Mouse (Mus musculus) layer of hippocampus, adult 9-10 months (tissue): Measurements from ENCODE around the gene Hsh2d.
A peak's percentile ranks its signal among the peaks of the same experiment; 100 is the strongest.

Experiments used
- DNase-seq: peaks from one replicate; pipeline ENCODE4 v3.0.0; 2022; ENCODE audit warnings: low spot score

Hsh2d gene

DNA sequence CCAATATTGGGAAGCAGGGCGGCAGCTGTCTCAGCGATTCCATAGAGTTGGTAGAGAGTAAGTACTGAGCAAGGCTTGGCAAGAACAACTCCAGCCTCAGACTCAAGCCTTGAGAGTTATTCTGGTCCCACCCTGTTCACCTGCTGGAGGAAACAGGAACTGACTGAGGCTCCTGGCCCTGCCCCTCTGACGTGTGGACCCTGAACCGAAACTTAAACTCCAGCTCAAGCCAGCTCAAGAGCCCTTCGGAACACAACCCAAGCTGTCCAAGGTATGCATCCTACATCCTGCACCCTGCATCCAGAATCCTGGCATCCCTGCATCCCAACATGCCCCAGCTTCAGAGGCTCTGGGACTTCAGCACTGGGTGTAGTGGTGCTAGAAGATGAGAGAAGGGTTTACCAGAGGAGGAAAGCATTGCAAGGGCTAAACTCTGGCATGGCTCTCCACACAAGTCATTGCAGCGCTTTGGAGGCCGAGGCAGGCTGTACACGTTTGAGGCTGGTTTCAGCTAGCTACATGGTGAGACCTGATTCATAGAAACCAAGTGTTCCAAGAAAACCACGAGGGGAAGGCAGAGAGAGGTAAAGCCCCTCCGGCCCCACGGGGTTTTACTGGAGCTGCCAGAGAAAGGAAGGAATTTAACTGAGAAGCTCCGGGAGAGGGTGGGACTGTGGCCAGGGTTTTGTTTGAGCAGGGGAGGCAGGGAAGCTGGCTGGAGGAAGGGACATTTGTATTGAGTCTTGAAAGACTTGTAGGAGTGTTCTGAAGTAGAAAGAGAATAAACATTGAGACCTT lies at the start of gene Hsh2d:
Gene Hsh2d, plus strand, starts transcription at position 222 of the 798 bp plus-strand sequence.
- no peak for DNase-seq

DNA sequence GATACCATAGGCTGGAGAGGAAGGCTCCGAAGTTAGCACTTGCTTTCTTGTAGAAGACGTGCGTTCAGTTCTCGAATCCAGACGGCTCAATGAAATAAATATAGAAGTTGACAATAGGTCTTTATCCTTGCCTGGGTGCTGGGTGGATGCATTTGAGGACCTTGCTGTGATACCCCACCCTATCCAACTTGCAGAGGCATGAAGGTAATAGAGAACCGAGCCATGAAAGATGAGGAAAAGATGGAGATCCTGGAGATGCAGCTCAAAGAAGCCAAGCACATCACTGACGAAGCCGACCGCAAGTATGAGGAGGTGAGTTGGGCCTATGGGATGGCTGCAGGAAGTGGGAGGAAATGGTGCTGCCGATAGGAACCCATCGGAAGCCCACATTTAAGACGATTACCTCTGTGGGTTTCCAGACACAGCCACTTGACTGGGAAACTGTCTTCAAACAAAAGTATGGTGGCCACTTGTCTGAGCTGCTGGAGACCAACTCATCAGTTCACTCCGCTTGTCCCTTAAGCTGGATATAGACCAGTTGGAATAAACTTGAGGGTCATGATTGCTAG lies 46.1 kb upstream of the Hsh2d start:
- DNase-seq: no peak

DNA sequence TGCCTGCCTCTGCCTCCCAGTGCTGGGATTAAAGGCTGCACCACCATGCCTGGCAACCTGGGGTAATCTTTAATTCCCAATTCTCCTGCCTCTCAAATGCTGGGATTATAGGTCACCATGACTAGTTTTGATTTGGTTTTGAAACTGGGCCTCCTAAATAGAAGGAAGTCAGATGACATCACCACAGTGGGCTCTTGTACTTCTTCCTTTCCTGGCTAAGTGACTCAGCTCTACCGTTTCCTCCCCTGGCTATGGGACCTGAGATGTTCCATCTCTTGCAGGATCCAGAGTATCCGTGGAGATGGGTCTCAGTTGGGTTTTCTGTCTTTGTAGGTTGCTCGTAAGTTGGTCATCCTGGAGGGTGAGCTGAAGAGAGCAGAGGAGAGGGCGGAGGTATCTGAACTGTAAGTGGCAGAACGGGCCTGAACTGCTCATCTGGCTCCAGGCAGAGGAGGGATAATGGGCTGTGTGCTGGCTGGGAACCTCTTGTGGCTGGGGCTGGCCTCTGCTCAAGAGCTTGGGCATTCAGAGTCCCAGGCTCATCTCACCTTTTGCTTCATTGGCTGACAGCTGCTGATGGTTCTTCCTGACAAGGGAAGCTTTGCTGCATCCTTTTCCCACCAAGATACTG lies 45.0 kb upstream of the Hsh2d start:
- no peak for DNase-seq

DNA sequence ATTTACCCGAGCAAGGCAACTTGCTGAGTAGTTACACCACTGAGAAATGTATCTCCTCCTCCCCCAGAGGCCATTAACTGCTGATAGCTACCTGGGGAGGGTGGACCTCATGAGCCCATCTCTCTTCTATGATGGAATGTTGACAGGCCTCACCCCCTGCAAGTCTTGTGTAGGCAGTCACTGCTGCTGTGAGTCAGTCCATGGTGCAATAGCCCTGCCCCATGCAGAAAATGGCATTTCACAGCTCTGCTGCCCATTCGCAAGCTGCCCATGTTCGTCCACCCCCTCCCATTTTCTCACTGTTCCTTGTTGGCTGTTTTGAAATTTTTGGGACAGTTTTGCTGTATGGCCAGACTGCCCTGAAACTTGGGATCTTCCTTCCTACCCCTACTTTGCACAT lies 43.9 kb upstream of the Hsh2d start:
- DNase-seq: no peak

DNA sequence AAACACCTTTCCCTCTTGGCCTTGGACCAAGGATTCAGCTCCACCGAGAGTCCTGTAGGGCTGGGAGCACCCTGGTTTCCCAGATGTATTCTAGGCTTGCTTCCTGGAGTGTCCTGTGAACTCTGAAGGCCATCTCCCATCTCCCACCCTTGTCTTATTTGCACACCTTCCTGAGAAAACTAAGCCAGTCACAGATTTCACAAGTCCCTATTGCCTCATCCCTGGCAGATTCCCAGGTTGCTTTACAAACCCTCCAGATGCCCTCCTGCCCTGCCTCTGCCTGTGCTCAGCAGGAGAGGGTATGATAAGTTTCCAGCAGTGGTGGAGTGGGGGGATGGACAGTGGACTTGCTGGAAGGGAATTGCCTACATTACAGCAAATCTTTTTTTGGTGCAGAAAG lies 43.4 kb upstream of the Hsh2d start:
- no peak for DNase-seq

DNA sequence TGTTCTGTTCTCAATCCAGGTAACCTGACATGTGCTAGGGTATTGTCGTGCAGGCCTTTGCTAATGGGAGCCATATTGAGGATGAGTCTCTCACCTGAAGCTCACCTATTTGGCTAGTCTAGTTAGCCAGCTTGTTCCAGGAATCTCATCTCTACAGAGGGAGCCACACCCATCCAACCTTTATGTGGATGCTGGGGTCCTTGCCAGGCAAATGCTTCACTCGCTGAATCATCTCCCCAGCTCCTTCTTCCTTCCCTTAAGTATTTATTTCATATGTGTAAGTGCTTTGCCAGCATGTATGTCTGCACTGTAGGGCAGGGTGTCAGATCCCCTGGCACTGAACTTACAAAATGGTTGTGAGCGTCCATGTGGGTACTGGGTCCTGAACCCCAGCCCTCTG lies 42.9 kb upstream of the Hsh2d start:
- DNase-seq: no peak

DNA sequence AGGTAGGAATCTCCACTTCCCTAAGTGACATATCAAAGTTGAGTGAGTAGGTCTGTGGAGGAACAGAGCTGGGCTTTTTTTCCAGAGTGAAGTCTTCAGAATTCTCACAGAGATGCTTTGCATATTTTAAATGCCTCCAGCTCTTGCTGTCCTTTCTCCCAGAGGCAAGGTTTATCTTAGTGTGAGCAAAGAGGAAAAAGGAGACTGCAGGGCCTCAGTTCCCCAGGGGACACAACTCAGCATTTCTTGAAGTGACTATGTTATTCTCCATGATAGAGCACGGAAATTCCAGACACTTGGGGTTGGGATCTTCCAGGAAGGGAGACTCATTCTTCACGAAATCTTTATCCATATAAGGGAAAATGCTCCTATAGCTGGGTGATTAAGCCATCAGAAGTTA lies 42.2 kb upstream of the Hsh2d start:
- DNase-seq: no peak

DNA sequence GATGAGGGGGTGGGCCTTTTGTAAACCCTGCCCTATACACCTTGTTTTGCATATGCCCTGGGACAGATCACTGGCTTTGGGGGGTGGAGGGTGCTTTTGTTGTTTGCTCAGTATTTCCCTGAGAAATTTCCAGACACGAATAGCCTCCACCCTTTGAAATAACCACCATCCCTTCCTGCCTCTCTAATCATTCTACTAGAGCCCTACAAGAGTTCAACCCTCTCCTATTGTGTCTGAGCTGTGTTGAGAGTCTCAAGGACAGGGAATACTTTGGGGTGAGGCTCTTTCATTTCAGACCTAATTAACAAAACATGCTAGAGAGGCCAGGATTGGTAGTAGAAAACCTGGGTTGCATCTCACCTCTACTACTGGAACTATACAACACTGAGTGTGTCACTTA lies 40.4 kb upstream of the Hsh2d start:
- no peak for DNase-seq

DNA sequence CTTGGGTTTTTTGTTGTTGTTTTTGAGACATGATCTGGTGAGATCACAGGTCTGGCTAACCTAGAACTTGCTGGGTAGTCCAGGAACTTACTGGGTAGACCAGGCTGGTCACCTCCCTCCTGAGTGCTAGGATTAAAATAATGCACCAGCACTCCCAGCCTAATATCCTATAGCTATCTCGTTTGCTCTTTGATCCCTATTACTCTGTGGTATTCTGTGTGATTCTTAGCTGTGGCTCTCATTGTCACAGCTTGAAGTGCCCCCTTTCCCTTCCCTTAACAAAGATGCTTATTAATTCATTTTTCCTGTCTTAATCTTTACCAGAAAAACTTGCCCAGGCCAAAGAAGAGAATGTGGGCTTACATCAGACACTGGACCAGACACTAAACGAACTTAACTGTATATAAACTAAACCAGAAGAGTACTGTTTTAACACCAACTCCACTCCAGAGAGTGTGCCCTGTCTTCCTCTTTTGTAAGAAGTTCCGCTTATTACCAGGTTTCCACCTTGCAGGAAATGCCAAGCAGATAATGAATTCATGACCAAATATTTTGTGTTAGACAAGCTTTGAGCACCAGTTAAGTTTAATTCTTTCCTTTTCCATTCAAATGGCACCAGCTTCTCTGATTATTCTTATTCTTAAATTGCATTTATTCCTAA lies 37.9 kb upstream of the Hsh2d start:
- no peak for DNase-seq

DNA sequence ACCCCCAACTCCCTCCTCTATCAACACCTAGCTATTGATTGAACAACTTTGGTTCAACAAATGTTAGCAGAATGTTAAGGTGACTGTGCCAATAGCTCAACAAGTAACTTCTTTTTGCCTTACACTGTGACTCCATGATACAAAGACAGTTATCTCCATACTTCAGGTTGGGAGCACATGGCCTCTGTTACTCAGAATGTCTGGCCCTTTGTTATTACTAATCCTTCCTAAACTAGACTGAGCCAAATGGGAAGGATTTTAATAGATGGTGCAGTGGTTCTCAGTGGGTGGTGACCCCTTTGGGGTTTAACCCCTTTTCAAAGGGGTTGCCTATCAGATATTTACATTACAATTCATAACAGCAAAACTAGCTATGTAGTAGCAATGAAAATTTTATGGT lies 36.1 kb upstream of the Hsh2d start:
- DNase-seq: no peak

DNA sequence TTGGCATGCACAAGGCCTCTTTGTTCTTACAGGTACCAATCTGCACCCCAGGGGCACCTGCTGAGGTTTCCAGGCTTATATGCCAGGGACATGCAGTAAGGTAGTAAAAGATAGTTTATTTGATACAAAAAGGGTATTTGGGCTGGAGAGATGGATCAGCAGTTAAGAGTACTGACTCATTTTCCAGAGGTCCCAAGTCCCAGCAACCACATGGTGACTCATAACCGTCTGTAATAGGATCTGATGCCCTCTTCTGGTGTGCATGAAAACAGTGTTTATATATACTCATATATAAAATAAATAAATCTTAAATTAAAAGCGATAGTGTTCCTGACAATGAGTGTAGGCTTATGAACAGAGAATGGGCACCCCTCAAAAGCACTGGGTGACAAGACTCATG lies 31.3 kb upstream of the Hsh2d start:
- no peak for DNase-seq

DNA sequence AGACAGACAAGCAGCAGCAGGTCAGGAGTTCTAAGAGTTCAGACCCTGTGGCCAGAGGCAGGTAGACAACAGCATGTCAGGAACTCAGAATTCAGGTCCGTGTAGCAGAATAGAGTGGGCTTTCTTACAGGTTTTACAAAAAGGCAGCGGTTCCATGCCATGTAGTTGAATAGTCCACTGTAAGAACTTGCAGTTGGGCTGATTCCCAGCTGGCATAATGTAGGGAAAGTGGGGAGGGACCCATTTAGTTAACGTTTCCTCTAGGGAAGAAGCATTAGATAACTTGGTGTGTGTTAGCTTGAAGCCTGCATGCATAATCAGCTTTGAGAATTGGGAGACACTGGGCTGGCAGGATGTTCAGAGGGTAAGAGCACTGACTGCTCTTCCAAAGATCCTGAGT lies 30.7 kb upstream of the Hsh2d start:
- no peak for DNase-seq

DNA sequence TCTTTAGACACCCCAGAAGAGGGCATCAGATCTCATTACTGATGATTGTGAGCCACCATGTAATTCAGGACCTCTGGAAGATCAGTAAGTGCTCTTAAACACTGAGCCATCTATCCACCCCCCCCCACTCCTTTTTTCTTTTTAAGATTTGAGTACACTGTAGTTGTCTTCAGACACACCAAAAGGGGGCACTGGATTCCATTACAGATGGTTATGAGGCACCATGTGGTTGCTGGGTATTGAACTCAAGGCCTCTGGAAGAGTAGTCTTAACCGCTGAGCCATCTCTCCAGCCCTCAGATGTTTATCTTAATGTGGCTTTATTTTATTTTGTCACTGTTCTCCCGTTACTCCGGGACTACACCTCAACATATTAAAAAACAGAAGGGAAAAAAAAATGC lies 29.4 kb upstream of the Hsh2d start:
- no peak for DNase-seq

DNA sequence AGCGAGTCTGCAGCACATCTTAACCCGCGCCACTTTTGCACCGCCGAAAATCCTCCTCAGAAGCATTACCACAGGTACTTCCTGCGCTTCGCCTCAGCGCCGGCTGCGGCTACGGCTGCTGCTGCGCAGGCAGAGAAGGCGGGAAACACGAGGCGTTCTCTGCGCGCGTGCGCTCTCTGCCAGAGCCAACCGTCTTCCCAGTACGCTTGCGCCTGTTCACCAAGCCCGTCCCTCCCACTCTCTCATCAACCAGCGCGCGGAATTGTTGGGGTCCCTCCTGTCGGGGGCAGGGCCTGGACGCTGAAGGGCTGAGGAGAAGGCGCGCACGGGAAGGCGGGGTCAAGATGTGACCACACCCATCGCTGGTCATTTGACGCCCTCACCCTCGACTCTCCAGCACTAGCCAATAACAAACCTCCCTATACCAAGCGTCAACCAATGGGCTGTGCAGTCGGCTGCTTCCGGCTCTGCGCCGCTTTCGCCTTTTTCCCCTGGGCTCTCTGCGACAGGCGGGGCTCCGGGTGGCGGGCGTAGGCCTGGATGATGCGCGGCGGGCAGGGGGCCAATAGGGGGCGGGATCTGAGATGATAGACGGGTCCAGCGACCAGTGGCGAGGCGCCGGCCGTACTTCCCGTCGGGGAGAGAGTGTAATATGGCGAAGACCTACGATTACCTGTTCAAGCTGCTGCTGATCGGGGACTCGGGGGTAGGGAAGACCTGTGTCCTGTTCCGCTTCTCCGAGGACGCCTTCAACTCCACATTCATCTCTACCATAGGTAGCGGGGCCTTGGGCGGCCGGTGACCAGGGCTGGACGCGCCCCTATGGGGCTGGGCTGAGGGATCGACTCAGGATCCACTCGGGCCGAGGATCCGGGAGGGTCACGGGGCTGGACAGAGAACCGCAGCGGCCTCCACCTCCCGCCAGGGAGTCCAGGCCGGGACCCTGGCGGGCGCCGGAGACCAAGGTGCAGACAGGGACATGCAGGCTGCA lies 28.4 kb upstream of the Hsh2d start, which contains the start of gene Rab8a:
Gene Rab8a, plus strand, starts transcription at position 494 of the 991 bp plus-strand sequence.
- DNase-seq: peak; percentile 99

DNA sequence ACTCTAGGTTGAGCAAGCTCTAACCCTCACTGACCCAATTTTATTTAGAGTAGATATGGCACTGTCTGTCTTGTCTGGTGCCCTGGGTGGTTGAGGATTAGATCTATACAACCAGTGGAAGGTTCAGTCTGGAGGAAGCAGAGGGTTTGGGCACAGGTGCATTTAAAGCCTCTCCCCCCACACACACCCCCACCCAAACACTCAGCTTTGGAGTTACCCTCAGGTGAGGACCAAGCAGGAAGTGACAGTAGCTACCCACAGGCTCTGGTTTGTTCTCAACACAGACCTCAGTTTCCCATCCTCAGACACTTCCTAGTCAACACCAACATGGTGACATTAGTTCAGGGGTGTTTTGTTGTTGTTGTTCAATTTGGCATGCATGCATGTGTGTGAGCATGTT lies 26.6 kb upstream of the Hsh2d start:
- DNase-seq: no peak

DNA sequence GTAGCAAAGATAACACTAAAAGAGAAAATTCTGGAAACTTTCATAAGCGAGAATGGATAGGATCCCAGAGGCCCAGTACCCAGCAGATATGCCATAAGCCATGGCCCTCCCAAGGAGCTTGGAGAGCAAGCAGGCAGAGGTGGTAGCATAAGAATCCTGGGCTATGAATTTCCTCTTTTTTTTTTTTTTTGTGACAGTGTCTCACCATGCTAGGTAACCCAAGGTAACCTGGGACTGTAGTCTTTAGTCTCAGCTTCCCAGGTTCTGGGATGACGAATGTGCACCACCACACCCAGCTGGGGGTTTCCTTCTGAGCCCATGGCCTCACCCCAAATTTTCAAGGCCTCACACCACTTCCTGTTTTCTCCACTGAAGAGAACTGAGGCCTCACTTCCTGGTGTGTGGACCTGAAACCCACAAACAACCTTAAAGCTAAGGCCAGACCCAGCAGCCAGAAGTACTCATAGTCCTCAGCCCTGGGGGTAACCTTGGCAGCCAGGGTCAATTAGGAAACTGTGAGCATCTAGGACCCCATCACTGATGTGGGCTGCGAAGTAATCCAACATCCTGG lies 20.3 kb upstream of the Hsh2d start:
- no peak for DNase-seq

DNA sequence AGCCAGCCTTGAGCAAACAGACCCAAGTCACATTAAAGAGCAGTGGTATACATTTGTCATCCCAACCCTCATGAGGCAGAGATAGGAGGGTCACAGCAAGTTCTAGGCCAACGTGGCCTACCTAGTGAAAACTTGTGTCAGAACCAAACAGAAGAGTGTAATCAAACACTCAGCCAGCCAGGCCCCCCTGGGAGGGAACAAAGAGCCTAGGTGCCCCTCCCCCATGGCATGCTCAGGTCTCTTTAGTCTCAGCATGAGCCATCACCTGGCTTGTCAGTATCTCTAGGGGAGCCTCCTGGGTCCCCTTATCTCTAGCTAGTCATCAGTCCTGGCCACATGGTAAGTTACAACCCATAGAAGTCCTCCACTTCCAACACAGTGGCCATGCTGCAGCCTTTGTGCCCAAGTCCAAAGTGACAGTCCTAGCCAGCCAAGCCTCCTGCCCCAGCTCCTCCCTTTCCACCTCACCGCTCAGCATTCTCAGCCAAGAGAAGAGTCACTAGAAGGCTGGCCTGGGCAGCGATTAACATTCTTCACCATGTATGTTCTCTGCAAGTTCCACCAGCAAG lies 19.7 kb upstream of the Hsh2d start:
- no peak for DNase-seq

DNA sequence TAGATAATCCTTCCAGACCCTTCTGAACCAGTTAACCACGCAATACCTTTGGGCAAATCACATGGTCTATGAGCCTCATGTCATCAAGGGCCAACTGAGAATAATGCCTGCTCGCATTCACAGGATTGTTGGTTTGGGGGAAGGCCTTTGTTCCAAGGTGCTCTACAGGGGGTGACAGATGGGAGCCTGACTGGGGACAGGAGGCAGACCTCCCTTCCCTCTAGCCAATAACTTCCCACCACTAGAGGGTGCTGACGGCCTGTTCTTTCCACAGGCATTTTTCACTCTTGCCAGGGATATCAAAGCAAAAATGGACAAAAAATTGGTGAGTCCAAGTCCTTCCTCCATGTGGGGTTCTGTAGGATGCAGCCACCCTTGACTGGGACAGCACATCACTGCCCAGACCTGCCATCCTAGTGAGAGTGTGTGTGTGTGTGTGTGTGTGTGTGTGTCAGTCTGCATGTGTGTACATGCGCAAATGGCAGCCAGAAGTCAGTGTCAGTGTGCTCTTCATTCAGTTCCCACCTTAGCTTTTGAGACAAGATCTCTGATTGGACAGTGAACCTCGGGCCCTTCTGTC lies 12.0 kb upstream of the Hsh2d start:
- DNase-seq: peak; percentile 65

DNA sequence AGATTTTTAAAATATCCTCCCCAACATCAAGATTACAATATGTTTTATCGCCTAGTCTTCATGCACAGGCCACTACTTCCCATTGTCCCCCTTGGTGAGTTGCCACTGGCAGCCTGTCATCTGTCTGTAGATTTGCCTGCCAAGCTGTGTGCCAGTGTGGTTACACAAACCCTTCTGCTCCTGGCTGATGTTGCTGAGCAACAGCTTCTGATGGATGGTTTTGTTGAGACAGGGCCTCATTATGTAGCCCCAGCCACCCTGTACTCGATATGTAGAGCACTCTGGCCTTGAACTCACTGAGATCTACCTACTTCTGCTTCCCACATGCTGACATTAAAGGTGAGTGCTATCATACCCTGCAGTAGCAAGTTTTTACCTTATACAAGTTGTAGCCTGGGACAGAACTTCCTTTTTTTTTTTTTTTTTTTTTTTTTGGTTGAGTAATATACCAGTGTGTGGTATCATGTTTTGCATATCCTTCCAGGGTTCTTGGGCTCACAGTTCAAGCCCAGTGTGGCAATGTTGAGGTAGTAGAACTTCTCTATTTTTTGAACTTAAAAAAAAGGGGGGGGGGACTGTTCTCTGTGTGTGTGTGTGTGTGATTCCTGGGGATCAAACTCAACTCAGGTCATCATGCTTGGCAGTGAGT lies 5.8 kb upstream of the Hsh2d start:
- no peak for DNase-seq

DNA sequence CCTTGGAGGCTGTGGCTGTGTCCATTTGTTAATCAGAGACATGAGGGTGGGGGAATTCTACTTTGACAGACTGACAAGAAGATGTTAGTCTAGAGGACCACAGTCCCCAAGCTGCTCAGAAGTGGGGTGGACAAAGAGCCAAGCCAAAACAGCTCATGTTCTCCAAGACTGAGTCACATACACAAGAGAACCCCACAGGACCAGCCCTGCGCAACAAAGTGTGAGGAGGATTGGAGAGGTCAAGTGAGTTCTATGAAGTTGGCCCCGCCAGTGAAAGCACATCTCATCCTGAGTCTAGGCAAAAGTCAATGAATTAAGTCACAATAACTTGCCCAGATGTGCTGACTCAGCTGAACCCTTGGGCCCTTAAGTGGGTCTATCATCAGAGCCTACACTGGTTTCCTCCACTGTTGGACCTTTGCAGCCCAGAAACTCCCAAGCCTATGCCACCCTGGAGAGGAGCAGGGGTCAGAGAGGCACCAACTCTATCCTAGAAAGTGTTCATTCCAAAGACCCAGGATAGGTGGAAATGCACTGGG lies 1.6 kb upstream of the Hsh2d start:
- DNase-seq: no peak
